Mouse (Mus musculus) CH12.LX (cell line): ENCODE results near the gene Uchl5.
A peak's percentile ranks its signal among the peaks of the same experiment; 100 is the strongest.

Experiments
- CHD2 ChIP-seq: IDR thresholded peaks from 2 replicates; pipeline ENCODE4 v1.6.1; 2011; ENCODE audit warnings: low read length, improper control_type of control experiment
- CTCF ChIP-seq, 2 experiments: IDR thresholded peaks in 1 of 2; conservative IDR thresholded peaks in 1 of 2; 2 replicates each; pipeline ENCODE4 v1.5.1; 2011 to 2012; ENCODE audit warnings: low read depth in 2 of 2, low read length in 2 of 2, improper control_type of control experiment in 1 of 2, inconsistent platforms in 1 of 2, mild to moderate bottlenecking in 1 of 2, moderate library complexity in 1 of 2
- ELF1 ChIP-seq: IDR thresholded peaks from 2 replicates; pipeline ENCODE4 v1.6.1; 2014; ENCODE audit warnings: low read depth, mild to moderate bottlenecking, inconsistent platforms, low read length, improper control_type of control experiment
- ETS1 ChIP-seq: conservative IDR thresholded peaks from 2 replicates; pipeline ENCODE4 v1.6.1; 2012; ENCODE audit warnings: low read depth, mild to moderate bottlenecking, inconsistent platforms, low read length, improper control_type of control experiment, moderate library complexity
- POLR2A ChIP-seq: IDR thresholded peaks from 2 replicates; pipeline ENCODE4 v1.6.1; 2011; ENCODE audit warnings: low read depth, mild to moderate bottlenecking, improper control_type of control experiment, low read length
- UBTF ChIP-seq: IDR thresholded peaks from 2 replicates; pipeline ENCODE4 v1.6.1; 2012; ENCODE audit warnings: low read depth, mild to moderate bottlenecking, inconsistent platforms, low read length, improper control_type of control experiment, moderate library complexity
- USF1 ChIP-seq: IDR thresholded peaks from 2 replicates; pipeline ENCODE4 v1.6.1; 2014; ENCODE audit warnings: low read depth, mild to moderate bottlenecking, inconsistent platforms, low read length, improper control_type of control experiment
- USF2 ChIP-seq: conservative IDR thresholded peaks from 2 replicates; pipeline ENCODE4 v1.6.1; 2011; ENCODE audit warnings: low read depth, low read length, improper control_type of control experiment
- ZMIZ1 ChIP-seq: IDR thresholded peaks from 2 replicates; pipeline ENCODE4 v1.6.1; 2012; ENCODE audit warnings: low read depth, mild to moderate bottlenecking, inconsistent platforms, low read length, improper control_type of control experiment

GRCm38 (mm10) chr1:143776446-143777411 is at the start of gene Uchl5, which contains the start of gene Trove2:
- peak; percentile 74 for TF ChIP-seq USF1
- TF ChIP-seq CTCF (conservative IDR thresholded peaks at IDR 0.05 in 1 of 2, IDR thresholded peaks at IDR 0.05 in 1 of 2; ENCODE audit: low read depth in 2 of 2, low read length in 2 of 2), result peak in 1 of 2 experiments; percentile 89; a peak in 2 of 4 replicates
- peak; percentile 95 for TF ChIP-seq POLR2A
- TF ChIP-seq USF2, result no peak
- TF ChIP-seq ZMIZ1, result peak; percentile 82
- TF ChIP-seq CHD2, result peak; percentile 45; the same call in 1 of the 2 replicates
- TF ChIP-seq UBTF, result 0 out of 2 replicates have a peak, but pooled peaks have one; percentile 41
- peak; percentile 46 for TF ChIP-seq ETS1
- peak; percentile 88 for TF ChIP-seq ELF1
